In genomic region chr3:51739835-51740112, GRCm38 (mm10) we compare ENCODE assay signal across 8 mouse cellular contexts.
DNase-seq lines count a peak whose midpoint lies in the region; ATAC-seq and TF ChIP-seq lines count a peak whose summit lies in the region.

No protein-coding gene starts in this region.

- H3K36me3 ChIP-seq in kidney, postnatal 0 days (ENCODE audit: insufficient read depth, low read length) = no peaks in the 10 kb centered on the region
- H3K36me3 ChIP-seq in forebrain, embryonic 12.5 days (replicated peaks) = no peaks in the 10 kb centered on the region
- H3K36me3 ChIP-seq in hindbrain, embryonic 16.5 days (ENCODE audit: control insufficient read depth, insufficient read depth, low read length) = no peaks in the 10 kb centered on the region
- H3K36me3 ChIP-seq in midbrain, postnatal 0 days (ENCODE audit: insufficient read depth, low read length) = no peaks in the 10 kb centered on the region

- no peak for ATAC-seq in kidney, postnatal 0 days (replicated peaks; ENCODE audit: low FRiP score, low read depth)
- ATAC-seq in forebrain, embryonic 12.5 days (ENCODE audit: low FRiP score) = no peak
- no peak for ATAC-seq in hindbrain, embryonic 16.5 days
- no peak for ATAC-seq in midbrain, postnatal 0 days (ENCODE audit: low FRiP score)

- DNase-seq in kidney, postnatal 0 days (ENCODE audit: low spot score) = no peak
- DNase-seq in kidney, adult 11 months = no peak
- DNase-seq in midbrain, postnatal 0 days (ENCODE audit: low spot score) = no peak
- no peak for DNase-seq in urinary bladder, postnatal 4 days (ENCODE audit: low spot score in 2 of 2)
- no peak for DNase-seq in kidney, postnatal 4 days
- no peak for DNase-seq in layer of hippocampus, postnatal 36 days

- H3K9me3 ChIP-seq in kidney, postnatal 0 days (replicated peaks; ENCODE audit: low read length) = no peaks in the 10 kb centered on the region
- H3K9me3 ChIP-seq in forebrain, embryonic 12.5 days = no peaks in the 10 kb centered on the region
- H3K9me3 ChIP-seq in hindbrain, embryonic 16.5 days (ENCODE audit: control insufficient read depth, low read length) = no peaks in the 10 kb centered on the region
- no peaks in the 10 kb centered on the region for H3K9me3 ChIP-seq in midbrain, postnatal 0 days (ENCODE audit: low read length)

- no peak overlapping the region for H3K4me3 ChIP-seq in kidney, postnatal 0 days (replicated peaks; ENCODE audit: low read depth, low read length)
- no peak overlapping the region for H3K4me3 ChIP-seq in forebrain, embryonic 12.5 days (replicated peaks)
- H3K4me3 ChIP-seq in hindbrain, embryonic 16.5 days (ENCODE audit: low read length) = no peak overlapping the region
- H3K4me3 ChIP-seq in midbrain, postnatal 0 days (ENCODE audit: low read depth, low read length) = no peak overlapping the region

- no peak for TF ChIP-seq CTCF in kidney, postnatal 0 days (IDR thresholded peaks at IDR 0.05; ENCODE audit: low read depth)
- TF ChIP-seq CTCF in midbrain, postnatal 0 days (IDR thresholded peaks at IDR 0.05) = no peak

- no peaks in the 10 kb centered on the region for H3K27me3 ChIP-seq in kidney, postnatal 0 days (ENCODE audit: insufficient read depth, low read length)
- no peaks in the 10 kb centered on the region for H3K27me3 ChIP-seq in forebrain, embryonic 12.5 days
- H3K27me3 ChIP-seq in hindbrain, embryonic 16.5 days (replicated peaks; ENCODE audit: control insufficient read depth, insufficient read depth, low read length) = no peaks in the 10 kb centered on the region
- H3K27me3 ChIP-seq in midbrain, postnatal 0 days (ENCODE audit: insufficient read depth, low read length) = no peaks in the 10 kb centered on the region

- no peak overlapping the region for H3K4me2 ChIP-seq in kidney, postnatal 0 days (ENCODE audit: low read length)
- no peak overlapping the region for H3K4me2 ChIP-seq in forebrain, embryonic 12.5 days
- no peak overlapping the region for H3K4me2 ChIP-seq in hindbrain, embryonic 16.5 days (ENCODE audit: low read length)
- H3K4me2 ChIP-seq in midbrain, postnatal 0 days (ENCODE audit: low read depth, low read length, poor library complexity, severe bottlenecking) = no peak overlapping the region

- 0 out of 2 replicates have a peak overlapping the region, but pooled peaks have one; percentile 14 for H3K9ac ChIP-seq in kidney, postnatal 0 days (ENCODE audit: low read depth, low read length)
- H3K9ac ChIP-seq in forebrain, embryonic 12.5 days = no peak overlapping the region; the same call in 1 of the 2 replicates
- H3K9ac ChIP-seq in hindbrain, embryonic 16.5 days (ENCODE audit: low read depth, low read length) = peak overlapping the region; percentile 44; the same call in 1 of the 2 replicates
- H3K9ac ChIP-seq in midbrain, postnatal 0 days (replicated peaks; ENCODE audit: low read length, poor library complexity, severe bottlenecking) = no peak overlapping the region

- peaks cover 20% of the 10 kb centered on the region for H3K4me1 ChIP-seq in kidney, postnatal 0 days (replicated peaks; ENCODE audit: insufficient read depth, low read length)
- H3K4me1 ChIP-seq in forebrain, embryonic 12.5 days = peaks cover 27% of the 10 kb centered on the region
- peaks cover 10% of the 10 kb centered on the region for H3K4me1 ChIP-seq in hindbrain, embryonic 16.5 days (ENCODE audit: control insufficient read depth, insufficient read depth, low read depth, low read length)
- H3K4me1 ChIP-seq in midbrain, postnatal 0 days (ENCODE audit: insufficient read depth, low read length) = peaks cover 11% of the 10 kb centered on the region

- peak overlapping the region; percentile 58 for H3K27ac ChIP-seq in kidney, postnatal 0 days
- peak overlapping the region; percentile 80 for H3K27ac ChIP-seq in forebrain, embryonic 12.5 days
- H3K27ac ChIP-seq in hindbrain, embryonic 16.5 days (ENCODE audit: low read depth, low read length) = peak overlapping the region; percentile 75
- peak overlapping the region; percentile 73 for H3K27ac ChIP-seq in midbrain, postnatal 0 days (ENCODE audit: low read depth, low read length)

Comparison
In these comparisons a context has a peak if more than half of its experiments do, and no peak if none do; other contexts are left out.
1. H3K9ac ChIP-seq: peak in kidney, postnatal 0 days (single experiment) and hindbrain, embryonic 16.5 days (single experiment); none in forebrain, embryonic 12.5 days (single experiment) and midbrain, postnatal 0 days (single experiment).
2. Peak in every context shown above with its lines, with median percentiles within 50 percentile points of each other: H3K27ac ChIP-seq.